Mouse (Mus musculus): ENCODE data around the gene St8sia6.

GRCm38 (mm10) chr2:13682488-13683204 lies 111.2 kb downstream of the St8sia6 start:
- TF ChIP-seq CTCF (IDR thresholded peaks at IDR 0.05; ENCODE audit: low read depth) = no peak
- no peak for TF ChIP-seq EP300 (IDR thresholded peaks at IDR 0.05; ENCODE audit: low read depth)

Data from heart, postnatal 0 days (tissue).